Mouse (Mus musculus) cortical plate, adult 2 months (tissue): ENCODE measurements around the gene Upk3a.

ENCODE experiments used
- CTCF ChIP-seq: fragments of 200-500 bp; IDR thresholded peaks from 2 replicates; pipeline ENCODE4 v1.5.1; 2011; ENCODE audit warnings: mild to moderate bottlenecking, control low read depth, low read length; ENCODE audit not compliant: insufficient read depth; ENCODE audit errors: extremely low read depth
- POLR2A ChIP-seq: fragments of 200-500 bp; IDR thresholded peaks from 2 replicates; pipeline ENCODE4 v1.6.1; 2011; ENCODE audit warnings: mild to moderate bottlenecking, low read length, control low read depth; ENCODE audit not compliant: insufficient read depth; ENCODE audit errors: extremely low read depth

DNA sequence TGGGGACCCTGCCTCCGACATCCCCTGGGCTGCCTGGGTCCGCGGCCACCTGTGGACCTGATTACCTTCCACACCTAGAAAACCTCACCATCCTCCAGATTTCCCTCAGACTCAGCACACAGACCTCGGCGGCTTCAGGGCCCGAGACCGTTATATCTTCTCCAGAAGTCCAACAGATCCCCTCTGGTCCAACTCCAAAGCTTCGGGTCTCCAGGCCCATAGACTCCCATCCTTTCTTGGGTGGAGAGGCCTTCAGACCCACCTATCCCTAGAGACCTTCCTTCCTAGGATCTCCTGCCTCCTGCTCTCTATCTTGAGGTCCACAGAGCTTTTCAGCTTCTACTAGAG, 20.4 kb downstream of the Upk3a start:
- TF ChIP-seq POLR2A (no peak), CTCF (no peak)
